In genomic region chr15:83686601-83687000, GRCm38 (mm10) we compare ENCODE assay signal across 25 mouse cellular contexts. TPM values are rescaled to one million over a fixed set of nuclear protein-coding genes. Genes with fewer than 3 reads are reported as not detected.
A peak's percentile ranks its signal among the peaks of the same experiment; 100 is the strongest.
DNase-seq lines count a peak whose midpoint lies in the region; ATAC-seq and TF ChIP-seq lines count a peak whose summit lies in the region.
"Had no signal": no experiment of that assay in that cellular context is flagged by ENCODE, and none has a peak within 500 bp of the region (broad histone marks: within the 10 kb centered on the region; RNA-seq: fewer than 3 reads in every experiment).

No protein-coding gene starts in this region.

- no peak overlapping the region for H3K4me3 ChIP-seq in heart, embryonic 14.5 days (ENCODE audit: control insufficient read depth in 1 of 2, insufficient read depth in 1 of 2, low read depth in 1 of 2, low read length in 2 of 2)
- no peak overlapping the region for H3K4me3 ChIP-seq in lung, adult 2 months (replicated peaks; ENCODE audit: extremely low read depth, low read depth, low read length)
- H3K4me3 ChIP-seq: embryonic facial prominence, embryonic 10.5 days; heart, embryonic 13.5 days; hindbrain, embryonic 12.5 days; layer of hippocampus, adult 2 months; midbrain, embryonic 15.5 days; neural tube, embryonic 12.5 days; stomach, embryonic 15.5 days had no signal

- no peak for DNase-seq in heart, postnatal 36 days
- peak; percentile 53 for DNase-seq in kidney, postnatal 10 days
- DNase-seq in kidney, postnatal 25 days: no peak
- peak; percentile 31 for DNase-seq in lung, postnatal 10 days
- no peak for DNase-seq in lung, adult 2 months
- DNase-seq: adrenal gland, adult 2 months; cerebellum, adult 11 months; forebrain, postnatal 0 days; gastrocnemius, postnatal 25 days; kidney, adult 2 months; liver, postnatal 0 days; thymus, adult 2 months; thymus, postnatal 4 days had no signal

- no peaks in the 10 kb centered on the region for H3K36me3 ChIP-seq in heart, embryonic 14.5 days (ENCODE audit: control insufficient read depth, insufficient read depth, low read length)
- H3K36me3 ChIP-seq: heart, embryonic 13.5 days; hindbrain, embryonic 12.5 days; midbrain, embryonic 15.5 days; neural tube, embryonic 12.5 days; stomach, embryonic 15.5 days had no signal

- H3K27ac ChIP-seq in heart, embryonic 14.5 days (replicated peaks in 1 of 2; ENCODE audit: control insufficient read depth in 1 of 2, insufficient read depth in 1 of 2, low read depth in 2 of 2, low read length in 2 of 2): no peak overlapping the region
- H3K27ac ChIP-seq: embryonic facial prominence, embryonic 10.5 days; heart, embryonic 13.5 days; hindbrain, embryonic 12.5 days; layer of hippocampus, adult 2 months; macrophage; midbrain, embryonic 15.5 days; neural tube, embryonic 12.5 days; stomach, embryonic 15.5 days had no signal

- intact Hi-C loops in heart, postnatal 36 days (cut with DNase I): no loop called here

- no peaks in the 10 kb centered on the region for H3K9me3 ChIP-seq in heart, embryonic 14.5 days (ENCODE audit: control insufficient read depth, low read length)
- H3K9me3 ChIP-seq: embryonic facial prominence, embryonic 10.5 days; hindbrain, embryonic 12.5 days; midbrain, embryonic 15.5 days; neural tube, embryonic 12.5 days; stomach, embryonic 15.5 days had no signal

- WGBS in heart, embryonic 14.5 days: 41% methylated on average over 9 of the region's 9 CpGs
- 44% methylated on average over 9 of the region's 9 CpGs for WGBS in lung, adult 2 months

- no peak overlapping the region for H3K9ac ChIP-seq in heart, embryonic 14.5 days (ENCODE audit: low read length)
- H3K9ac ChIP-seq: forebrain, postnatal 0 days; heart, embryonic 13.5 days; hindbrain, embryonic 12.5 days; liver, postnatal 0 days; midbrain, embryonic 15.5 days; neural tube, embryonic 12.5 days; stomach, embryonic 15.5 days had no signal

- 0 out of 2 replicates have a peak, but pooled peaks have one; percentile 19 for ATAC-seq in heart, embryonic 14.5 days (ENCODE audit: insufficient number of reproducible peaks, insufficient read depth, low FRiP score, low read depth)
- ATAC-seq: forebrain, postnatal 0 days; liver, postnatal 0 days; midbrain, embryonic 15.5 days had no signal

- H3K27me3 ChIP-seq in heart, embryonic 14.5 days (ENCODE audit: control insufficient read depth, insufficient read depth, low read length): no peaks in the 10 kb centered on the region; the same call in 1 of the 2 replicates
- H3K27me3 ChIP-seq: midbrain, embryonic 15.5 days; stomach, embryonic 15.5 days had no signal

- no peak for TF ChIP-seq POLR2A in lung, adult 2 months (IDR thresholded peaks at IDR 0.05; ENCODE audit: borderline replicate concordance, extremely low read depth, low read depth, low read length)

- no peak overlapping the region for H3K4me2 ChIP-seq in heart, embryonic 14.5 days (ENCODE audit: low read length)
- H3K4me2 ChIP-seq: heart, embryonic 13.5 days; hindbrain, embryonic 12.5 days; liver, embryonic 11.5 days; midbrain, embryonic 15.5 days; neural tube, embryonic 12.5 days; stomach, embryonic 15.5 days had no signal

- peaks cover 13 to 15% of the 10 kb centered on the region in 2 experiments for H3K4me1 ChIP-seq in heart, embryonic 14.5 days (ENCODE audit: control insufficient read depth in 2 of 2, insufficient read depth in 2 of 2, low read length in 2 of 2)
- peaks cover 7% of the 10 kb centered on the region for H3K4me1 ChIP-seq in lung, adult 2 months (ENCODE audit: control insufficient read depth, insufficient read depth, low read length)
- H3K4me1 ChIP-seq: midbrain, embryonic 15.5 days had no signal

- TF ChIP-seq CTCF in lung, adult 2 months (IDR thresholded peaks at IDR 0.05; ENCODE audit: insufficient read depth, low read length): no peak

RNA-seq across cellular contexts. Expression of gene Scube1, which starts 38.2 kb away (rescaled TPM):
- 6.3 and 7.4 TPM in 2 replicates for polyA plus RNA-seq in heart, embryonic 14.5 days (2014; fragmentation: Nextera tagmentation; extraction: Ambion mirVana)
- total RNA-seq in heart, postnatal 36 days (2021): 1 to 10 TPM; 1.3 TPM
- polyA plus RNA-seq in lung, adult 2 months (2012; rRNA removed): 17.2 and 18.8 TPM in 2 replicates
- total RNA-seq: MEL had no signal
- polyA plus RNA-seq: C2C12, macrophage had no signal

Comparison
In these comparisons a context has a peak if more than half of its experiments do, and no peak if none do; other contexts are left out.
1. DNase-seq: peak in kidney, postnatal 10 days (single experiment) and lung, postnatal 10 days (single experiment); none in heart, postnatal 36 days (0 of 2), kidney, postnatal 25 days (0 of 2) and lung, adult 2 months (single experiment).